Mouse (Mus musculus): ENCODE results near the gene Tbcel. TPM values are rescaled to one million over a fixed set of nuclear protein-coding genes. Genes with fewer than 3 reads are reported as not detected.

Gene Tbcel
- total and polyA plus RNA-seq, 2 experiments: 22.2 to 34.3 TPM

DNA sequence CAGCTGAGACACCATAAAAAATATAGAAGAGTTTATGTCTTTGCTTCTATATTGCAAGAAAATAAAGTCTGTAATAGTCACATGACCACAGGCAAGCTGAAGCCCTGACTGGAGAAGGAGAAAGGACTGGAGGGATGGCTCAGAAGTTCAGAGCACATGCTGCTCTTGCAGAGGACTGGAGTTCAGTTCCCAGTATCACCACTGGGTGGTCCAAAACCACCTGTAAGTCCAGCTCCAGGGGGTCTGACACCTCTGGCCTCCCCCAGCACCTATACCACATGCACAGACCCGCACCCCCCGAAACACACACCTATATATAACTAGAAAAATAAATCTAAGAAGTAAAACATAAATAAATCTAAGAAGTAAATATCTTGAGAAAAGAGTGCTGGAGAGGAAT lies 75.5 kb downstream of the Tbcel start:
- no peak overlapping the region for H3K4me3 ChIP-seq (ENCODE audit: insufficient read depth, low read depth, low read length)
- peak; percentile 39 for TF ChIP-seq CTCF (IDR thresholded peaks at IDR 0.05; ENCODE audit: low read depth, low read length)
- TF ChIP-seq POLR2A (IDR thresholded peaks at IDR 0.05; ENCODE audit: extremely low read depth, insufficient read depth, low read length): no peak
- peaks cover 67% of the 10 kb centered on the region for H3K36me3 ChIP-seq (ENCODE audit: control insufficient read depth, insufficient read depth, low read length)
- DNase-seq (ENCODE audit: extremely low read depth, low read depth, low spot score): no peak
- no peaks in the 10 kb centered on the region for H3K27me3 ChIP-seq (ENCODE audit: control insufficient read depth, insufficient read depth, low read length)
- H3K4me1 ChIP-seq (ENCODE audit: control insufficient read depth, insufficient read depth, low read length): 0 out of 2 replicates have a peak, but pooled peaks cover 2% of the 10 kb centered on the region
- no peaks in the 10 kb centered on the region for H3K79me2 ChIP-seq (ENCODE audit: control insufficient read depth, insufficient read depth, low read length)
- no peak overlapping the region for H3K27ac ChIP-seq (replicated peaks; ENCODE audit: insufficient read depth, low read depth, low read length)
- no peak overlapping the region for H3K9ac ChIP-seq (ENCODE audit: low read depth, low read length)
- 100% methylated on average over 2 of the region's 2 CpGs for WGBS

DNA sequence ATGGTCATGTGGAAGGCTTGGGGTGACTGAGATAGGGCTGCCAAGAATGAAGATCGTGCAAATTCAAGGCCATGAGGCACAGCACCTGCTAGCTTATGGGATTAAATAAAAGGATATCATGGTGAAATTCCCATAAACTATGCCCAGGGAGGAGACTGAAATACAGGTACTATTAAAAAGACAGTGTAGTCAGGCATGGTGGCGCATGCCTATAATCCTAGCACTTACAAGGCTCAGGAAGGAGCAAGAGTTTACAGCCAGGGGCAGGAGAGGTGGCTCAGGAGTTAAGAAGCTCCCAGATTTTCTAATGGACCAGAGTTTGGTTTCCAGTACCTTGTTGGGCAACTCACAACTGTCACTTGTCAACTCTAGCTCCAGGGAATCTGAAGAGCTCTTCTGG lies 76.0 kb downstream of the Tbcel start:
- 89% methylated on average over 2 of the region's 2 CpGs for WGBS
- Histone ChIP-seq H3K4me1 (ENCODE audit: control insufficient read depth, insufficient read depth, low read length) (0 out of 2 replicates have a peak, but pooled peaks cover 2% of the 10 kb centered on the region), H3K36me3 (ENCODE audit: control insufficient read depth, insufficient read depth, low read length) (peaks cover 68% of the 10 kb centered on the region), H3K27ac (replicated peaks; ENCODE audit: insufficient read depth, low read depth, low read length) (no peak overlapping the region), H3K79me2 (ENCODE audit: control insufficient read depth, insufficient read depth, low read length) (no peaks in the 10 kb centered on the region), H3K27me3 (ENCODE audit: control insufficient read depth, insufficient read depth, low read length) (no peaks in the 10 kb centered on the region), H3K4me3 (ENCODE audit: insufficient read depth, low read depth, low read length) (no peak overlapping the region), H3K9ac (ENCODE audit: low read depth, low read length) (no peak overlapping the region)
- no peak for DNase-seq (ENCODE audit: extremely low read depth, low read depth, low spot score)
- TF ChIP-seq CTCF (IDR thresholded peaks at IDR 0.05; ENCODE audit: low read depth, low read length) (no peak), POLR2A (IDR thresholded peaks at IDR 0.05; ENCODE audit: extremely low read depth, insufficient read depth, low read length) (no peak)

DNA sequence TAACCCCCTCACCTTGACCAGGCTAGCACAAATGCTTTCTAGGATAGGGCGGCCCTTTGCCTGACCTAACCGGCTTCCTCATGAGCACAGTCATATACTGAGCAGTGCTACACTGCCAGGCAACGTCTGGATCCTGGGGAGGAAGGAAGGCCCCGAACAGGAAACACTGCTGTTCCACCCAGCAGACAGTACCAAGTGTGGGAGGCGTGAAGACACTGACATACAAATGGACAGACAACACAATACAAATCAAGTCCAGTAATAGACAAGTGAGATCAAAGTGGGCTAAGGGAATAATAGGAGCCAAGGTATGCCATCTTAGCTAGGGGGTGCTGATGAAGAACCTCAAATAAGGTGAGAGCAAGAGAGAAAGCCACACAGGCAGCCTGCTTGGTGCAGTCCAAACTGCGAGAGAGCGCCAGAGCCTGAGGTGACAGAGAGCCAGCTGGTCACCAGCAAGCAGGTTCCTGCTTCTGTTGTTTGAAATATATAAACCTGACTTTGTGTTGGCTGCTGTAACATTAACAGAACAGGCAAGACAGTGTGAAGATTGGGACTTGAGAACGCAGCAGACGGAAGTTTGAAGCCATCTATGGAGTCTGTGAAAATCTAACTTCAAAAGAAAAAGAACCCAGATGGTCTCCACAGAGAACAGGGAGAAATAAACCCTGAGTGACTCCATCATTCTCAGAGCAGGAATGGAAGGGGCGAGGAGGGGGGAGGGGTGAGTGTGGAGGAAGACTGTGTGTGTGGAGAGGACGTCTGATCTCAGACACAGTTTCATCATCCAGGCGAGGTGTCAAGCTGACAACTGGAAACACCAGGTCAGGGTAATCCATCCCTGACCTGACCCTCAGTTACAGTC lies 79.3 kb downstream of the Tbcel start:
- no peaks in the 10 kb centered on the region for H3K27me3 ChIP-seq (ENCODE audit: control insufficient read depth, insufficient read depth, low read length)
- 0 out of 2 replicates have a peak, but pooled peaks cover 2% of the 10 kb centered on the region for H3K4me1 ChIP-seq (ENCODE audit: control insufficient read depth, insufficient read depth, low read length)
- no peak overlapping the region for H3K9ac ChIP-seq (ENCODE audit: low read depth, low read length)
- no peaks in the 10 kb centered on the region for H3K79me2 ChIP-seq (ENCODE audit: control insufficient read depth, insufficient read depth, low read length)
- no peak for DNase-seq (ENCODE audit: extremely low read depth, low read depth, low spot score)
- H3K4me3 ChIP-seq (ENCODE audit: insufficient read depth, low read depth, low read length): no peak overlapping the region
- peaks cover 68% of the 10 kb centered on the region for H3K36me3 ChIP-seq (ENCODE audit: control insufficient read depth, insufficient read depth, low read length)
- H3K27ac ChIP-seq (replicated peaks; ENCODE audit: insufficient read depth, low read depth, low read length): no peak overlapping the region
- 75% methylated on average over 12 of the region's 12 CpGs for WGBS
- TF ChIP-seq POLR2A (IDR thresholded peaks at IDR 0.05; ENCODE audit: extremely low read depth, insufficient read depth, low read length) (no peak), CTCF (IDR thresholded peaks at IDR 0.05; ENCODE audit: low read depth, low read length) (no peak)

DNA sequence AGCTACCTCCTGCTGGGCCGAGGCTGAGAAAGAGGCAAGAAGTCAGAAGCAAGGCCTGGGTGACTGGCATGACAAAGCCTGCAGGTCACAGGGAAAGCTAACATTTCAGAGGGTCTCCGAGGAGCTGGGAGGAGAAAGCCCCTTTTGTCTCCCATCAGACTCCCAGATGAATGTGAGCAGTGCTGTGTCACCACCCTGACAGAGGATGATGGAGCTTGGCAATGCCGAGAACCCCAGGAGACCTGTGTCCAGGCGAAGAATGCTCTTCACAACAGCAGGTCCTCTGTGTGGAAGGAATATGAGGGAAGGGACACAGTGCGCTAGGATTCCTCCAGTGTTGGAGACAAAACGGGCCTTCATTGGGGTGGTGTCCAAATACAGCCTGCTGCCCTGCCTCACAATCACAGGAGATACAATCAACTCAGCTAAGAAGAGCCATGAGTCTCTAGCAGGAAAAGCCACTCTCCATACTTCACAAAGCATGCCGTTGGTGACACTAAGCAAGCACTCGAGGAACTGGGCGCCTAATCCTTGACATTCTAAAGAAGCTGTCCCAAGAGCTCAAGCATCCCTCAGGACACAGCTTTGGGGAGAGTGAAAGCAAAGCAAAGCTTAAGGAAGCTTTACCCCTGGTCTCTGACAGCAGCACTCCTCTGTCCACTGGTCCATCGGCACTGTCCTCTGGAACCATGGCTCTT lies 80.8 kb downstream of the Tbcel start:
- Histone ChIP-seq H3K36me3 (ENCODE audit: control insufficient read depth, insufficient read depth, low read length) (peaks cover 71% of the 10 kb centered on the region), H3K27ac (replicated peaks; ENCODE audit: insufficient read depth, low read depth, low read length) (no peak overlapping the region), H3K27me3 (ENCODE audit: control insufficient read depth, insufficient read depth, low read length) (no peaks in the 10 kb centered on the region), H3K4me1 (ENCODE audit: control insufficient read depth, insufficient read depth, low read length) (0 out of 2 replicates have a peak, but pooled peaks cover 2% of the 10 kb centered on the region), H3K9ac (ENCODE audit: low read depth, low read length) (no peak overlapping the region), H3K79me2 (ENCODE audit: control insufficient read depth, insufficient read depth, low read length) (no peaks in the 10 kb centered on the region), H3K4me3 (ENCODE audit: insufficient read depth, low read depth, low read length) (no peak overlapping the region)
- no peak for DNase-seq (ENCODE audit: extremely low read depth, low read depth, low spot score)
- TF ChIP-seq POLR2A (IDR thresholded peaks at IDR 0.05; ENCODE audit: extremely low read depth, insufficient read depth, low read length) (no peak), CTCF (IDR thresholded peaks at IDR 0.05; ENCODE audit: low read depth, low read length) (no peak)
- 87% methylated on average over 10 of the region's 10 CpGs for WGBS

DNA sequence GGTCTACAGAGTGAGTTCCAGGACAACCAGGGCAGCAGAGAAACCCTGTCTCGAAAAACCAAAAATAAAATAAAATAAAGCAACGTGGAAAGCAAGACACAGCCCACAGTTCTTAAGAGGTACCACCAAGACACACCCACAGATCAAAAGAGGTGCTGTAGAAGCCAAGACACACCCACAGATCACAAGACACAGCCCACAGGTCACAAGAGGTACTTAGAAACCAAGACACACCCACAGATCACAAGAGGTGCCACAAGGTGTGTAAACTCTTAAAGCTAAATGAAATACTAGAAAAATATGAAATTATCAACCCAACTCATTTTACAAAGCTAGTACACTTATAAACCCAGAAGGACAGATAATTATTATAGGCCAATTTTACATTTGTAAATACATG lies 84.0 kb downstream of the Tbcel start:
- TF ChIP-seq CTCF (IDR thresholded peaks at IDR 0.05; ENCODE audit: low read depth, low read length) (no peak), POLR2A (IDR thresholded peaks at IDR 0.05; ENCODE audit: extremely low read depth, insufficient read depth, low read length) (no peak)
- Histone ChIP-seq H3K79me2 (ENCODE audit: control insufficient read depth, insufficient read depth, low read length) (no peaks in the 10 kb centered on the region), H3K4me3 (ENCODE audit: insufficient read depth, low read depth, low read length) (no peak overlapping the region), H3K9ac (ENCODE audit: low read depth, low read length) (no peak overlapping the region), H3K4me1 (ENCODE audit: control insufficient read depth, insufficient read depth, low read length) (no peaks in the 10 kb centered on the region), H3K27me3 (ENCODE audit: control insufficient read depth, insufficient read depth, low read length) (no peaks in the 10 kb centered on the region), H3K27ac (replicated peaks; ENCODE audit: insufficient read depth, low read depth, low read length) (no peak overlapping the region), H3K36me3 (ENCODE audit: control insufficient read depth, insufficient read depth, low read length) (peaks cover 62% of the 10 kb centered on the region)
- 93% methylated on average over 2 of the region's 2 CpGs for WGBS
- DNase-seq (ENCODE audit: extremely low read depth, low read depth, low spot score): peak; percentile 26

All from liver, adult 2 months (tissue).